Mouse (Mus musculus) embryonic fibroblast, embryonic 13.5 days (primary cell): ENCODE results near the gene Capn10.

Source experiments
- CTCF ChIP-seq: IDR thresholded peaks from 2 replicates; pipeline ENCODE4 v1.5.1; 2011; ENCODE audit warnings: mild to moderate bottlenecking, control low read depth, low read length, moderate library complexity, borderline replicate concordance; ENCODE audit not compliant: insufficient read depth
- POLR2A ChIP-seq: IDR thresholded peaks from 2 replicates; pipeline ENCODE4 v1.6.1; 2011; ENCODE audit warnings: low read depth, mild to moderate bottlenecking, control low read depth, low read length, moderate library complexity

- no peak for TF ChIP-seq CTCF
- TF ChIP-seq POLR2A, result no peak
Measured at GRCm38 (mm10) chr1:92914239-92914638, 19.9 kb upstream of the Capn10 start.
